Mouse (Mus musculus) cerebellum, adult 9-11 months (tissue): ENCODE data around the gene Uvrag.
"Not testable (repeated sequence)": the region's sequence is repeated elsewhere in the genome, so short reads cannot be mapped to it uniquely, and the experiment has no call there.

Source experiments
- DNase-seq: peaks from one replicate; pipeline ENCODE4 v3.0.0; 2022

The Uvrag gene

GRCm38 (mm10) chr7:99091915-99092645, 48.9 kb downstream of the Uvrag start:
- no peak for DNase-seq

DNA sequence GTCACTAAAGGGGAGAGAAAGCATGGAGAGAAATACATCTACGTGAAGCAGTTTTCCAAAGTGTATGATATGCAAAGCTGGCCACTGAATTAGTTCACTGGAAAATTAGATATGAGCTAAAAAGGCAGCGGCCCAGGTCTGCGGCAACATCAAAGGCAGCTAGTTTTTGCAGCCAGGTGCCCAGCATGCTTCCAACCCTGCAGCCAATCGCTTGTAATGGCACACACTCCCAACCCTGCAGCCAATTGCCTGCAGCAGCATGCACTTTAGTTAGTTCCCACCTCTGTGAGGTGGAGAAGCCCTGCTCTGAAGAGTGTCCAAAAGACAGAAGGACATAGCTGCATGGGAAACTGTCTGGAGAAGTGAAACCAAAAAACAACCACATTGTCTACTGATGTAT, 51.2 kb downstream of the Uvrag start:
- DNase-seq = peak; percentile 30

GRCm38 (mm10) chr7:99088576-99089346, 52.2 kb downstream of the Uvrag start:
- DNase-seq = no peak

DNA sequence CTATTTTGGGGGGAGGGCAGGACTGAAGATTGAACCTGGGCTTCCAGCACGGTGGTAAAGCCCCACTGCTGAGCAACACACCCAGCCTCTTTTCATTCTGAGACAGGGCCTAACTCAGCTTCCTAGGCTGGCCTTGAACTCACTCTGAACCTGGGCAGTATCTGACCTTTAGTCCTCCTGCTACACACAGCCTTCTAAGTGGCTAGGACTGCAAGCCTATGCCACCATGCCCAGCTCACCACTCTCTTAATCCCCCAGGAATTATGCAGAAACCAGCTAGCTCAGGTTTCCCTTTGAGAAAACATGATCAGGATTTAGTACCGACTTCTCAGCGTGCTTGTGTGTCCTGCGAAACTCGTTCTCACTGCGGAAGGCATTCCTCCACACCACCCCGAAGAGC, 53.4 kb downstream of the Uvrag start:
- no peak for DNase-seq

- no peak for DNase-seq
Observed at GRCm38 (mm10) chr7:99086646-99087443, 54.1 kb downstream of the Uvrag start.

GRCm38 (mm10) chr7:99085249-99085648, 55.7 kb downstream of the Uvrag start:
- no peak for DNase-seq

DNA sequence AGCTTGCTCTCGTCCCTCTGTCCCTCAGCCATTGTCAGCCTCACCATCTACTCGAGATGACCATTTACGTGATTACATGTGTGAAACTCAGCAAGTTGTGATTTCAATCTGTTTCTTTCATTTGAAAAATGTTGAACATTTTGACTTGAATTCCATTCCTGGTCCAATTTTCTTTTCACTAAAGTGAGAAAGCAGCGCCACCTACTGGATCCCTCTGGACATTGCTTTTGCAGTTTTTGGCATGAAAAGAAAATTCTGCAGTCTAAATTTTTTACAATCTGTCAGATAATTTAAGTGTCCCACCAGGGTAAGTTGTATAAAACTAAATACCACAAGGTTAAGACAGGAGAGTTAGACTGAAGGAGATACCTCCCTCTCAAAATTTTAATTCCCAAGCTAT, 61.4 kb downstream of the Uvrag start:
- peak; percentile 52 for DNase-seq

DNA sequence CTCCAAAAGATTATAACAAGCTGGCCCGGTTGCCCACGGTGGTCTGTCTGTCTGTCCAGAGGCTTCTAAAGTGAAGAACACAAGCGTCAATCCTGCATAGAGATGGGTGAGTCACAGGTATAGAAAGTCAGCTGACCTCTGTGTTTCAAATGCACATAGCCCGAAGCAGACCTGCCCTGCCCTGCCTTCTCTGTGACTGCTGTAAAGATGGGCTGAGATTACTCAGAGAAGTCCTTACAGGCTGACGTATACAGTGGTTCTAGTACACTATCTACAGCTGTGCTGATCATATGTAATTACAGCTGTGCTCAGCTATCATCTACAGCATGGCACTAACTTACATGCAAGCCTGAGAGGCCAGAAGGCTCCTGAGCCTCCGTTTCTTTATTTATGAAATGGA, 62.1 kb downstream of the Uvrag start:
- DNase-seq = no peak

DNA sequence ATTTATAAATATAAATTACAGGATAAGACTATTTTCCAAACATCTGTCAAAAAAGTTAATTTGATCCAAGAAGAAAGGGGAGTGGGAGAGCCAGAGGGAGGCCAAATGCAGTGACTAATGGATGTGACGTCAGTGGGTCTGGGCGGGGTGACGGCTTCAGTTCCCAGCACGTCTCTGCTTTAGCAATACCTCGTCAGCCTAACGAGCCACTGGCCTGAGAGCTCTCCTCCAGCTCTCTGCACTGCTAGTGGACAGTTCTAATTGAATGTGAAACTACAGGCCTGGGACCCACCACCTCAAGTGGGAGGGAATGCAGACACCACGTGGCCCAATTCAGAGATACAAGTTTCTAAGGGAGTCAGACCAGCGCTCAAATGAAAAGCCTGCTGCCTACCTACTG, 63.7 kb downstream of the Uvrag start:
- no peak for DNase-seq

DNA sequence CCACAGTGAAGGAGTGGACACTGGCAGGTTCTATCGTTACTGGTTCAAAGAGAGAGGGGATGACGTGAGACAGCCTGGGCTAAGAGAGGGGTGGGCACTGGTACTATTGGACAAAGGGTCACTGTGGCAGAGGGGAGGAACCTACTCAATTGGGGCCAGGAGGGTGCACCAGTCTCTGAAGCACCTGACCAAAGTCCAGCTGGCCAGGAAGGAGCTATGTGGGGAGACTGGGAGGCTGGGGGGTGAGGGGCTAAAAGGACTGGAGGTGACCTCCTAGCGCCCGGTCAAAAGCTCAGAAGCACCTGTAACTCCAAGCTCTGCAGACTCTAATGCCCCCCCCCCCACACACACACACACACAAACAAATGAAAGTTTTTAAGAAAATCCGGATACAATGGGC, 65.8 kb downstream of the Uvrag start:
- no peak for DNase-seq

DNA sequence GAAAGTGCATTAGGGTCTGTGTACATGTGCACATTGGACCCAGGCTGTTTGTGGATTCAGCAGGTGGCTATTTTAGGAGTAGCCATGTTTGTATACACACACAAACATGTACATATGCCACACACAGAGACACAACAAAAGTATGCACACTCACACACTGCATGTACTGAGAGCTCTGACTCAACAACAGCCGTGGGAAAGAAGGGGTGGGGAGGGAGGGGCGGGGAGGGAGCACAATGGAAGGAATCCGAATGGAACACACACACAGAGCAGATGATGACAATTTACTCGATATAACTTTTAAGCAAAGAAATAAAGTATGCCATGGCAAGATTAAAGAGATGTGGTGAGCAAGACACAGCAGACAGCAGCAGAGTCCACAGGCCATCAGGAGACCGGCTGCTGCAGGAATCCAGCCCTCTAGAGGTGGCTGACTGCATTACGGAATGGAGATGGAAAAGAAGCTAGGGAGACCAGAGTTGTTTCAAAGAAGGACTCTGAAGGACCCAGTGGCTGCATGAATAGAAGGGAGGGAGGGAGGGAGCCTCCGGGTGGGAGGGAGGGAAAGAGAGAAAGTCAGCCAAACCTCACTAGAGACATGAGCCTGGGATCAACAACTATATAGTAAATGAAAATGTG, 67.1 kb downstream of the Uvrag start:
- no peak for DNase-seq

- no peak for DNase-seq
Observed at GRCm38 (mm10) chr7:99067710-99068109, 73.2 kb downstream of the Uvrag start.

GRCm38 (mm10) chr7:99065920-99066319, 75.0 kb downstream of the Uvrag start:
- no peak for DNase-seq

DNA sequence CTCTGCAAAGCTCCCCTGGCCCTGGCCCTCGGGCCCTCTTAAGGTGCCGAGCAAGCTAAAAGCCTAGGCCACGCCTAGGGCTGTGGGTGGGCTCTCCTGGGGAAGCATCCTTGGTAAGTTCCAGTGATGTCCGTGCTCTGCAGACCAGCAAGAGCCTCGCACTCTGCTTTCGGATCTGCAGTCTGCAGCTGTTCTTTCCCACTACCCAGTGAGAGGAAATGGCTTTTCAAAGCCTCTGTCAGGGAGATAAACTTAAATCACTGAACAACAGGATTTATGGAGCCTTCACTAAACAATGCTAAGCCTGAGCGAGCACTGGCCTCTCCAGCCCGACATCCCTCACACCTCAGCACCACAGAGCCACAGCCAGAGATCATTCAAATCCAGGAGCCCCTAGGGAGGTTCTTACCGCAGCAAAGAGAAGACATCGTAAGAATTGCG, 75.5 kb downstream of the Uvrag start:
- no peak for DNase-seq

- DNase-seq = no peak
Observed at GRCm38 (mm10) chr7:99064795-99065194, 76.1 kb downstream of the Uvrag start.

GRCm38 (mm10) chr7:99062263-99062662, 78.7 kb downstream of the Uvrag start:
- DNase-seq = not testable (repeated sequence)

DNA sequence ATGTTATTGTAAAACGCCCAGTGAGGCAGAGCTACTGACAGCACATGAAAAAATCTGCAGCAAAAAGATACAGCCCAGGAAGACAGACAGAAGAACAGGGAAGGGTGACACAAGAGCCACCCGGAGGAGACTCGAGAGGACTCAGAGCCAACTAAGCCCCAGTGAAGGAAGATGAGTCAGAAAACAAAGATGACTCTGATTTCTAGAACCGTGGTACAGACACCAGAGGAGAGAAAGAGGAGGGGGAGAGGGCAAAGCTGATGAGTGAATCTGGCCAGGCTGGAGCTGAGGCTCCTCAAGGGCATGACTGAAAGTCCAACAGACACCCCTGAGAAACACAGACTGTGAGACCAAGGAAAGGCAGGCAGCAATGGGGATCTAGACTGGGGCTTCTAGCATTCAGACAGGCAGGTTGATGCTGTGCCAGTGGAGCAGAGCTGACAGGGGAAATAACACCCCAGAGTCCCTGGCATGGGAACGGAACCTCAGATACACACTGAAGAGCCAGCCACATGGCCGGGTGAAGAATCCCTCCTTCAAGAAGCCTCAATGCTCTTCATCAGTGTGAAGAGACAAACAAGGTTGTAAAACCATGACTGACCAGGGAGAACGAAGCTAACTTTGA, 79.8 kb downstream of the Uvrag start:
- DNase-seq = peak; percentile 56

DNA sequence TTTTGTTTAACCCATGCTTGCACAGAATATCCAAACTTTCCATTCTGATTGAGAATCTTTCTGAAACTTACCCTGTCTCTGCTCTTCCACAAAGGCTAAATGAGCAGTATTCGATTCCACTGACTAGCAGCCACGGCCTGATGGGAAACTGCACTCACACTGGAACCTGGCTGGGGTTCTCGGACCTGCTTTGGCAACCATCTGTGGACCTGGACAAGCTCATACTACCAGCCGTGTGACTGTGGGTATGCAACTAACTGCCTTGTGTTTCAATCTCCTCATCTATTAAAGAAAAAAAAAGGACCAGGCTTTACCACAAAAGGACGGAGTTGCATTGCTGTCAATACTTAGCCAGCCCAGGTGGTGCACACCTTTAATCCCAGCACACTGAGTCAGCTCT, 80.5 kb downstream of the Uvrag start:
- peak; percentile 82 for DNase-seq

DNA sequence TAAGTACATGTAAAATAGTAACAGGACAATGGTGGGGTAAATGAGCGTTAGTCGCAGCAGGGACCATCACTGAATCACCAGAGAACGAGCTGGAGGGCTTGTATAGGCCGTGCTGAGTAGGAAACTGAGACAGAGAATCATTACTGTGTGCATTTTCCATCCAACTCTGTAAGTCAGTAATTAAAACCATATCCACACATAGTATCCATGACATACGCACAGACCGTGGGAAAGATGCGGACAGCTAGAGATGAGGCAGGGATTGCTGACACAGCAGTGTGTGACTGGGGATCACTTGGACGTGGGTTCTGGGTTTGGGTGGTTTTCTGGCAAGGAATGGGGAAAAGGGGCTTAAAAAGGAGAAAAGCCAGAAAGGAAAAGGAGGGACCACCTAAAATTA, 81.0 kb downstream of the Uvrag start:
- DNase-seq = no peak

DNA sequence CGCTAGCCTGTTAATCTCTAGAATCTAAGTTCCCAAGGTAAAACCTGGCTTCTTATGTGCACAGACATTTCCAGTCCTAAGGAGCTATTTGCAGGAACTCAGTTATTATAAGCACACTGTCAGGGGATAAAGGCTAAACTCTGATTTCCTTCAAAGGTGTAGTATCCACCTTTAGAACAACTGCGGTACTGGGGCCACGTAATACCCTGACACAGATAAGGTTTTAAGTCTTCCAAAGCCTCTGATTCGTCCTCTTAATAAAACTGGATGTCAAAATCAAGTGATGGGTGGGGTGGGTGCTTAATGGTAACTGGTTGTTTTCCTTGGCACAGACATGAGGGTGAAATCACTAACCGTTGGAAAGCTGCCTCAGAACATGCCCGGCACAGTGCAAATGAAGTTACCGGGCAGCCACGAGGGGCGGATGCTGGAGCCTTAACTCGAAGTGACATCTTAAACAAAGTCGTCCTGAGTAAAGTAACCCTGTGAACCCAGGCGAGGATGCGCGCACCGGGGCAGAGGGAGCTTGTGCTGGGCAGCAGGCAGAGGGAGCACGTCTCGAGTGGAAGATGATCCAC, 83.8 kb downstream of the Uvrag start:
- DNase-seq = no peak

- no peak for DNase-seq
Observed at GRCm38 (mm10) chr7:99053626-99054025, 87.3 kb downstream of the Uvrag start.
